Mouse (Mus musculus) testis, adult 2 months (tissue): ENCODE results near the gene Taf4.

ENCODE experiments used
- CTCF ChIP-seq: fragments of 200-500 bp; IDR thresholded peaks from 2 replicates; pipeline ENCODE4 v1.5.1; 2012; ENCODE audit warnings: low read depth, mild to moderate bottlenecking, inconsistent platforms, low read length, moderate library complexity; ENCODE audit not compliant: control insufficient read depth, insufficient read depth, insufficient replicate concordance
- POLR2A ChIP-seq: fragments of 200-500 bp; IDR thresholded peaks from 2 replicates; pipeline ENCODE4 v1.6.1; 2012; ENCODE audit warnings: low read depth, mild to moderate bottlenecking, inconsistent platforms, low read length, moderate library complexity; ENCODE audit not compliant: control insufficient read depth

DNA sequence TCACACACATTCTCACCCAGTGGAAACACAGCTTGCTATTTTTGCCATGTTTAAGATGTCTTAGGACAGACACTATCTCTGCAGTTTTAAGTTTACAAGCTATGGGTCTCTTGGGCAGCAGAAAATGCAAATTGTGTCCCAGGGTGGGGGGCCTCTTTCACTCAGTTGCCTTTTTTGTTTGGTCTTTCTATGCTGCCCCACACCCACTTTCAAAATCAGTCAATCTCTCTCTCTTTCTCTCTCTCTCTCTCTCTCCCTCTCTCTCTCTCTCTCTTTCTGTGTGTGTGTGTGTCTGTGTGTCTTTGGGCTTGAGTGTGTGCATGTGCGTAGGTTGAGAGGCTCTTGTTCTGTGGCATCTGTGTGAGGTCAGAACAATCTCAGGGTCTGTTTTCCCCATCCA is 9.2 kb upstream of the Taf4 start:
- TF ChIP-seq POLR2A: no peak
- no peak for TF ChIP-seq CTCF
